Mouse (Mus musculus) limb, embryonic 14.5 days (tissue): ENCODE measurements around the gene Rbms3. TPM values are rescaled to one million over a fixed set of nuclear protein-coding genes. Genes with fewer than 3 reads are reported as not detected.

Source experiments
- ATAC-seq: fragments of 200-750 bp; cut with Nextera tagmentation; 2 replicates; pipeline ENCODE4 v1.8.0; 2017; ENCODE audit warnings: low read depth, moderate number of reproducible peaks, moderate TSS enrichment; ENCODE audit not compliant: low FRiP score
- DNase-seq: peaks from one replicate; pipeline ENCODE4 v3.0.0-alpha.2; 2015; ENCODE audit warnings: low spot score
- H3K27ac ChIP-seq: fragments of 300-500 bp; sonication (generic); replicated peaks from 2 replicates; pipeline ENCODE4 v1.5.1; 2014; ENCODE audit warnings: low read depth, mild to moderate bottlenecking, low read length, moderate library complexity, mixed read lengths
- H3K27me3 ChIP-seq: fragments of 300-500 bp; sonication (generic); 2 replicates; pipeline ENCODE4 v1.6.1; 2014; ENCODE audit warnings: low read length, mixed read lengths; ENCODE audit not compliant: control insufficient read depth, insufficient read depth
- H3K36me3 ChIP-seq: fragments of 300-500 bp; sonication (generic); 2 replicates; pipeline ENCODE4 v1.6.1; 2014; ENCODE audit warnings: mild to moderate bottlenecking, low read length, moderate library complexity, mixed read lengths; ENCODE audit not compliant: control insufficient read depth, insufficient read depth
- H3K4me1 ChIP-seq: fragments of 300-500 bp; sonication (generic); 2 replicates; pipeline ENCODE4 v1.6.1; 2014; ENCODE audit warnings: antibody characterized with exemption, low read length, mixed read lengths; ENCODE audit not compliant: control insufficient read depth, insufficient read depth
- H3K4me2 ChIP-seq: fragments of 300-500 bp; sonication (generic); replicated peaks from 2 replicates; pipeline ENCODE4 v1.6.1; 2014; ENCODE audit warnings: low read depth, mild to moderate bottlenecking, low read length, moderate library complexity; ENCODE audit not compliant: severe bottlenecking
- H3K4me3 ChIP-seq: fragments of 300-500 bp; sonication (generic); replicated peaks from 2 replicates; pipeline ENCODE4 v1.5.1; 2014; ENCODE audit warnings: low read length
- H3K9ac ChIP-seq: fragments of 300-500 bp; sonication (generic); 2 replicates; pipeline ENCODE4 v1.6.1; 2014; ENCODE audit warnings: mild to moderate bottlenecking, low read depth, low read length, moderate library complexity; ENCODE audit not compliant: severe bottlenecking
- H3K9me3 ChIP-seq: fragments of 300-500 bp; sonication (generic); 2 replicates; pipeline ENCODE4 v1.6.1; 2016; ENCODE audit warnings: low read length; ENCODE audit not compliant: control insufficient read depth
- POLR2A ChIP-seq: fragments of 200-500 bp; IDR thresholded peaks from 2 replicates; pipeline ENCODE4 v1.8.0; 2012; ENCODE audit warnings: inconsistent platforms, mild to moderate bottlenecking, moderate library complexity, borderline replicate concordance; ENCODE audit not compliant: insufficient read depth, insufficient read length; ENCODE audit errors: extremely low read depth
- WGBS: fragments of 180-500 bp; shearing (Covaris S2); extraction: QIAGEN DNeasy Blood & Tissue Kit; methylation state at CpG from one replicate; pipeline ENCODE4 v1.1.7; 2014; 5-methylcytosine and 5-hydroxymethylcytosine counted together
- polyA plus RNA-seq, 2 experiments: library from polyadenylated mRNA; depleted of rRNA in 1 of 2; stranded (reverse) in 1 of 2; unstranded in 1 of 2; fragments of >200 nt; fragmentation: Nextera tagmentation in 1 of 2; extraction: Ambion mirVana in 1 of 2; gene quantifications; 2 replicates each; pipeline versions ENCODE4 v1.2.1 to v1.2.3; 2012 to 2014

The Rbms3 gene
- polyA plus RNA-seq, 2 experiments, result 42.1 to 94.5 TPM

DNA sequence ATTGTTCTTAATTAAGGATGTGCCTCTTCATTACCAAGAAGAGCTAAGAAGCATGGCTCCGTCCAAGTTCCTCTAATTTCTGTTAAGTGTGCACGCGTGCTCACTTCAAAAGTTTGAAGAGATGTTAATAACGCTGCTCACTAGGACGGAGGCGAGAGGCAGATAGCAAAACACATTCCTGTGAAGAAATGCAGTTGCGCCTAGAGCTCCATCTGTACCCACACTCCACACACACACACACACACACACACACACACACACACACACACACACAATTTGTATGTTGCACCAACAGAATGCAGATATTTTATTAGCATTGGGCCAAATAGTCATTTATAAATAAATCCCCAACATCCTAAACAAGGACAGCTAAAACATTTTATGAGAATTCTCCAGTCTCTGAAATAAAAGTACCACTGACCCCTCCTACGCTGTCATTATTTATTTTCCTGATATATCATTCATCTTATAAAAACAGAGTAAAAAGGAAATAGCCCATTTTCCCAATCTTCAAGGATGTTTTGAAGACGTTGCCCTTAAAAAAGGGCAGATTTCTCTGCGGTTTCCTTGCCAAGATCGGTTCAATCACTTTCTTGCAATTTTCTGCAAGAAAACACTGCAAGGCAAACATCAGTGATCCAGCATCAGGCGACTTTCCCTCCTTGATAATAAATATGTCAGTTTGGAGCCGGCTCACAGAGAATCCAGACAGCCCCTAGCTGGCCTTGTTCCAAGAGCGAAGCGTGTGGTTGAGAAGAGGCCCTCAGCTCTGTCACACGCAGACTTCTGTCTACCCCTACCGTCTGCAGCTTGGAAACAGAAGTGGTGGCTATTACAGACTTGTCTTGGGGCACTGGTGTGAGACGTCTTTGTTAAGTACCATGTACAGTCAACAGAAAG lies 235.8 kb downstream of the Rbms3 start:
- no peak overlapping the region for H3K4me3 ChIP-seq
- 0 out of 2 replicates have a peak, but pooled peaks have one; percentile 62 for ATAC-seq
- no peaks in the 10 kb centered on the region for H3K36me3 ChIP-seq
- no peak overlapping the region for H3K27ac ChIP-seq
- 41% methylated on average over 18 of the region's 18 CpGs for WGBS
- H3K9me3 ChIP-seq, result no peaks in the 10 kb centered on the region
- no peak for TF ChIP-seq POLR2A
- no peaks in the 10 kb centered on the region for H3K27me3 ChIP-seq
- 0 out of 2 replicates have a peak overlapping the region, but pooled peaks have one; percentile 5 for H3K4me2 ChIP-seq
- no peak overlapping the region for H3K9ac ChIP-seq
- peaks cover 5% of the 10 kb centered on the region; the same call in 1 of the 2 replicates for H3K4me1 ChIP-seq
- DNase-seq, result peak; percentile 73

GRCm38 (mm10) chr9:117388024-117388423 lies 241.7 kb downstream of the Rbms3 start:
- DNase-seq (no peak), ATAC-seq (no peak)
- 85% methylated on average over 9 of the region's 9 CpGs for WGBS
- no peak overlapping the region for H3K4me2 ChIP-seq
- H3K27ac ChIP-seq, result no peak overlapping the region
- no peak overlapping the region for H3K9ac ChIP-seq
- no peaks in the 10 kb centered on the region for H3K4me1 ChIP-seq
- H3K9me3 ChIP-seq, result no peaks in the 10 kb centered on the region
- no peak for TF ChIP-seq POLR2A
- no peak overlapping the region for H3K4me3 ChIP-seq
- H3K36me3 ChIP-seq, result no peaks in the 10 kb centered on the region
- H3K27me3 ChIP-seq, result no peaks in the 10 kb centered on the region

- Histone ChIP-seq H3K4me1 (peaks cover 27% of the 10 kb centered on the region), H3K4me3 (no peak overlapping the region), H3K9ac (no peak overlapping the region), H3K4me2 (no peak overlapping the region), H3K9me3 (no peaks in the 10 kb centered on the region), H3K27me3 (no peaks in the 10 kb centered on the region), H3K27ac (no peak overlapping the region), H3K36me3 (no peaks in the 10 kb centered on the region)
- WGBS, result 57% methylated on average over 5 of the region's 5 CpGs
- TF ChIP-seq POLR2A, result no peak
- ATAC-seq, result no peak
- no peak for DNase-seq
Measured at GRCm38 (mm10) chr9:117380876-117381275, 248.8 kb downstream of the Rbms3 start.

DNA sequence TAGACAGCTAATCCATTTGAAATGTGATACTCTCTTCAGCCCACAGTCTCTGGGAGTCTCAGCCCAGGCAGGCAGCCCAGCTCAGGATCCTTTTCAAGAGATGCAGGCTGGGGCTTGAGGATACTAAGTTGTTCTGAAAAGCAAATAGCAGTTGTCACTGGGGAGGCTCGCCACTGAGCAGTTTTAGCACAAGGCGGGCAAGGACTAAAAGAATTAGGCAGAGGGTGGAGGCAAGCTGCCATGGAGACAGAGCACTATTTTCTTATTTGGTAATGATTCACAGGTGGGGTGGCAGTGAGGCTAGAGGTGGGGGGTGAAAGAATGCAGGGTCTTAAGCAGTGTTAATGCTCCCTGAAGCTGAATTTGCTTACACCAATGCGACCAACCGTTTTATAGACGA lies 249.6 kb downstream of the Rbms3 start:
- Histone ChIP-seq H3K4me2 (peak overlapping the region; percentile 23; the same call in 1 of the 2 replicates), H3K9me3 (no peaks in the 10 kb centered on the region), H3K4me1 (peaks cover 27% of the 10 kb centered on the region), H3K4me3 (no peak overlapping the region), H3K9ac (no peak overlapping the region), H3K36me3 (no peaks in the 10 kb centered on the region), H3K27ac (peak overlapping the region; percentile 27; the same call in 1 of the 2 replicates), H3K27me3 (no peaks in the 10 kb centered on the region)
- whole genome bisulfite sequencing, result 12% methylated on average over 5 of the region's 5 CpGs
- TF ChIP-seq POLR2A, result no peak
- peak; percentile 71 for DNase-seq
- peak; percentile 69; the same call in 1 of the 2 replicates for ATAC-seq

- peak overlapping the region; percentile 27; the same call in 1 of the 2 replicates for H3K27ac ChIP-seq
- peak overlapping the region; percentile 23 for H3K4me2 ChIP-seq
- no peaks in the 10 kb centered on the region for H3K27me3 ChIP-seq
- peak; percentile 72 for ATAC-seq
- TF ChIP-seq POLR2A, result no peak
- no peaks in the 10 kb centered on the region for H3K36me3 ChIP-seq
- no peaks in the 10 kb centered on the region for H3K9me3 ChIP-seq
- H3K4me1 ChIP-seq, result peaks cover 27% of the 10 kb centered on the region
- DNase-seq, result peak; percentile 33
- WGBS, result 39% methylated on average over 16 of the region's 16 CpGs
- H3K9ac ChIP-seq, result no peak overlapping the region
- H3K4me3 ChIP-seq, result no peak overlapping the region
Measured at GRCm38 (mm10) chr9:117379448-117379983, 250.2 kb downstream of the Rbms3 start.
